Comparison of ENCODE assay signal across 26 mouse cellular contexts in the genomic region with DNA sequence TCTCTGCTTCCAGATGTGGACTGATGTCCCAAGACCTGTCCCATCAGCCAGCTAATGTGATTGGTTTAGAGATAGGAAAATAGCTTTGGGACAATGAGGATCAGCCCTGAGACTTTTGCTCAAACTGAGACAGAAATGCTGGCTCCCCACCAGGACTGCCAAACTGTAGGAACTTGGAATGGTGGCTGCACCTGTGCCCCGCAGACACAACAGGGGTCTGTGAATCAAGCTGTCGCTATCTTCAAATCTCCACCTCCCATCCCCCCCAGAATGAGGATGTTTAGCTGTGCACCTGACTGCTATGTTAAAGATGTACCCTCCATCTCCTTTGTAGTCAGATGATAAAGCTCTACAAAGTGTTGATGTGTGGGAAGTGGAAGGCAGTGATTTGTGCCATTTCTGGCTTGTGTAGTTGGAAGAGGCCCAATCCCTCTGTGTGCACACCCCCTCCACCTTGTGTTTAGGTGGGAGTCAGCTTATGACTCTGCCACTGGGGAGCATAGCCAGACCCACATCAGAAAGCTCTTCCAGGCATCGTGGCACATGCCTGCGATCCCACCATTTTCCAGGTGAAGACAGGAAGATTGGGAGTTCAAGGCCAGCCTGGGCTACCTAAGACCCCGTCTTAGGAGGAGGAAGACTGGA. TPM values are rescaled to one million over a fixed set of nuclear protein-coding genes. Genes with fewer than 3 reads are reported as not detected.
DNase-seq lines count a peak whose midpoint lies in the region; ATAC-seq and TF ChIP-seq lines count a peak whose summit lies in the region.
"Had no signal": no experiment of that assay in that cellular context is flagged by ENCODE, and none has a peak within 500 bp of the region (broad histone marks: within the 10 kb centered on the region; RNA-seq: fewer than 3 reads in every experiment).

No protein-coding gene starts in this region.

- peak overlapping the region; percentile 75 for H3K27ac ChIP-seq in left cerebral cortex, adult 2 months
- H3K27ac ChIP-seq: embryonic facial prominence, embryonic 15.5 days; gastrocnemius, adult 2 months; heart, embryonic 15.5 days; hindbrain, embryonic 13.5 days; kidney, postnatal 0 days; limb, embryonic 10.5 days; liver, embryonic 15.5 days; lung, embryonic 15.5 days; neural tube, embryonic 13.5 days had no signal

- DNase-seq in cerebellum, adult 11-12 months, result peak; percentile 50
- DNase-seq in cerebellum, adult 11 months, result no peak
- peak; percentile 65 to 80 for DNase-seq in frontal cortex, postnatal 36 days (ENCODE audit: low spot score in 2 of 2)
- no peak for DNase-seq in frontal cortex, postnatal 25 days (ENCODE audit: low spot score in 2 of 2)
- DNase-seq in left cerebral cortex, adult 18-20 months (ENCODE audit: low spot score in 2 of 2), result peak; percentile 67
- no peak for DNase-seq in left cerebral cortex, postnatal 4 days
- DNase-seq in left cerebral cortex, adult 2 months (ENCODE audit: extremely low spot score in 1 of 2, low spot score in 2 of 2), result no peak
- DNase-seq: adrenal gland, postnatal 10 days; gastrocnemius, adult 2 months; heart, postnatal 36 days; kidney, adult 11 months; retina, postnatal 1 day had no signal

- intact Hi-C loops in left cerebral cortex, postnatal 4 days (cut with DNase I), result no loop called here
- intact Hi-C loops in left cerebral cortex, adult 2 months (cut with DNase I), result no loop called here

- H3K4me3 ChIP-seq in left cerebral cortex, adult 2 months, result no peak overlapping the region
- H3K4me3 ChIP-seq: embryonic facial prominence, embryonic 15.5 days; gastrocnemius, adult 2 months; heart, embryonic 15.5 days; hindbrain, embryonic 13.5 days; limb, embryonic 10.5 days; liver, embryonic 15.5 days; lung, embryonic 15.5 days; myocyte; neural tube, embryonic 13.5 days had no signal

- TF ChIP-seq CTCF in left cerebral cortex, adult 2 months (IDR thresholded peaks at IDR 0.05), result no peak

- ATAC-seq in granulocyte monocyte progenitor cell, adult 5-6 weeks (replicated peaks; ENCODE audit: poor library complexity, severe bottlenecking), result no peak
- ATAC-seq: activated CD4-positive, CD25-positive, alpha-beta regulatory T cell, adult 4 months; forebrain, embryonic 14.5 days; midbrain, embryonic 16.5 days had no signal

RNA-seq across cellular contexts. Expression of a gene that starts 0.7 kb away (rescaled TPM):
- 1 to 10 TPM; 6.4 to 7.5 TPM for total RNA-seq in left cerebral cortex, adult 18-20 months (2021)
- total RNA-seq in left cerebral cortex, postnatal 4 days (2021), result 1 to 10 TPM; 7.1 to 7.4 TPM
- 1 to 10 TPM; 7.0 to 8.0 TPM for total RNA-seq in left cerebral cortex, adult 2 months (2021)
- total RNA-seq in granulocyte monocyte progenitor cell, adult 5-6 weeks (2014; fragmentation: Nextera tagmentation), result 10.5 and 11.8 TPM in 2 replicates
- 7.8 and 12.9 TPM in 2 replicates for total RNA-seq in granulocyte monocyte progenitor cell, adult 5-6 weeks (2017)

RNA-seq across cellular contexts. Expression of a gene that starts 2.9 kb away (rescaled TPM):
- under 1 TPM; 0.35 to 0.56 TPM for total RNA-seq in left cerebral cortex, adult 18-20 months (2021)
- total RNA-seq in left cerebral cortex, postnatal 4 days (2021), result under 1 TPM; 0.58 to 0.66 TPM
- total RNA-seq in left cerebral cortex, adult 2 months (2021), result under 1 TPM in 1 of 2 experiments, not detected in 1; 0.66 TPM
- total RNA-seq in granulocyte monocyte progenitor cell, adult 5-6 weeks (2014; fragmentation: Nextera tagmentation), result 0.60 TPM in 1 of 2 replicates, not detected in the other
- 1.6 and 2.5 TPM in 2 replicates for total RNA-seq in granulocyte monocyte progenitor cell, adult 5-6 weeks (2017)
- total RNA-seq: megakaryocyte-erythroid progenitor cell, adult 5-6 weeks had no signal

RNA-seq across cellular contexts. Expression of a gene that starts 9.8 kb away (rescaled TPM):
- 10 to 100 TPM; 13.8 to 15.6 TPM for total RNA-seq in left cerebral cortex, adult 18-20 months (2021)
- total RNA-seq in left cerebral cortex, postnatal 4 days (2021), result 1 to 10 TPM; 6.9 to 8.3 TPM
- 10 to 100 TPM in 1 of 2 experiments, 1 to 10 TPM in 1; 8.8 to 19.2 TPM for total RNA-seq in left cerebral cortex, adult 2 months (2021)
- total RNA-seq in granulocyte monocyte progenitor cell, adult 5-6 weeks (2014; fragmentation: Nextera tagmentation), result 6.3 and 8.7 TPM in 2 replicates
- 0.99 TPM in 1 of 2 replicates, not detected in the other for total RNA-seq in granulocyte monocyte progenitor cell, adult 5-6 weeks (2017)
- total RNA-seq: megakaryocyte-erythroid progenitor cell, adult 5-6 weeks had no signal

RNA-seq across cellular contexts. Expression of a gene that starts 15.9 kb away (rescaled TPM):
- 10 to 100 TPM; 67.0 to 68.5 TPM for total RNA-seq in left cerebral cortex, adult 18-20 months (2021)
- total RNA-seq in left cerebral cortex, postnatal 4 days (2021), result 10 to 100 TPM; 42.0 to 44.2 TPM
- 10 to 100 TPM; 65.7 to 71.4 TPM for total RNA-seq in left cerebral cortex, adult 2 months (2021)
- total RNA-seq in granulocyte monocyte progenitor cell, adult 5-6 weeks (2014; fragmentation: Nextera tagmentation), result 32.6 and 33.3 TPM in 2 replicates
- 30.1 and 35.5 TPM in 2 replicates for total RNA-seq in granulocyte monocyte progenitor cell, adult 5-6 weeks (2017)

RNA-seq across cellular contexts. Expression of a gene that starts 32.9 kb away (rescaled TPM):
- total RNA-seq in left cerebral cortex, adult 18-20 months (2021), result 100 to 1,000 TPM; 443 to 457 TPM
- 100 to 1,000 TPM; 403 to 414 TPM for total RNA-seq in left cerebral cortex, postnatal 4 days (2021)
- total RNA-seq in left cerebral cortex, adult 2 months (2021), result 100 to 1,000 TPM; 488 to 492 TPM
- total RNA-seq in granulocyte monocyte progenitor cell, adult 5-6 weeks (2014; fragmentation: Nextera tagmentation), result not detected in 2 replicates
- not detected in 2 replicates for total RNA-seq in granulocyte monocyte progenitor cell, adult 5-6 weeks (2017)
- total RNA-seq: megakaryocyte-erythroid progenitor cell, adult 5-6 weeks had no signal

Comparison
In these comparisons a context has a peak if more than half of its experiments do, and no peak if none do; other contexts are left out.
1. DNase-seq: peak in cerebellum, adult 11-12 months (single experiment), frontal cortex, postnatal 36 days (2 of 2) and left cerebral cortex, adult 18-20 months (2 of 2); none in cerebellum, adult 11 months (single experiment), frontal cortex, postnatal 25 days (0 of 2), left cerebral cortex, postnatal 4 days (single experiment) and left cerebral cortex, adult 2 months (0 of 2).